Mouse (Mus musculus) layer of hippocampus, adult 8-10 months (tissue): ENCODE results near the gene Psmc5. TPM values are rescaled to one million over a fixed set of nuclear protein-coding genes. Genes with fewer than 3 reads are reported as not detected.
"Not testable (repeated sequence)": the region's sequence is repeated elsewhere in the genome, so short reads cannot be mapped to it uniquely, and the experiment has no call there.

Experiments
- DNase-seq, 2 experiments: peaks; one replicate each; pipeline ENCODE4 v3.0.0; 2022; ENCODE audit warnings: low spot score in 2 of 2
- total RNA-seq, 4 experiments: library from RNA; stranded (reverse); gene quantifications; 2 replicates each; pipeline ENCODE4 v1.2.4; 2022

Gene Psmc5
- total RNA-seq = 100 to 1,000 TPM; 164 to 180 (median 176) TPM

DNA sequence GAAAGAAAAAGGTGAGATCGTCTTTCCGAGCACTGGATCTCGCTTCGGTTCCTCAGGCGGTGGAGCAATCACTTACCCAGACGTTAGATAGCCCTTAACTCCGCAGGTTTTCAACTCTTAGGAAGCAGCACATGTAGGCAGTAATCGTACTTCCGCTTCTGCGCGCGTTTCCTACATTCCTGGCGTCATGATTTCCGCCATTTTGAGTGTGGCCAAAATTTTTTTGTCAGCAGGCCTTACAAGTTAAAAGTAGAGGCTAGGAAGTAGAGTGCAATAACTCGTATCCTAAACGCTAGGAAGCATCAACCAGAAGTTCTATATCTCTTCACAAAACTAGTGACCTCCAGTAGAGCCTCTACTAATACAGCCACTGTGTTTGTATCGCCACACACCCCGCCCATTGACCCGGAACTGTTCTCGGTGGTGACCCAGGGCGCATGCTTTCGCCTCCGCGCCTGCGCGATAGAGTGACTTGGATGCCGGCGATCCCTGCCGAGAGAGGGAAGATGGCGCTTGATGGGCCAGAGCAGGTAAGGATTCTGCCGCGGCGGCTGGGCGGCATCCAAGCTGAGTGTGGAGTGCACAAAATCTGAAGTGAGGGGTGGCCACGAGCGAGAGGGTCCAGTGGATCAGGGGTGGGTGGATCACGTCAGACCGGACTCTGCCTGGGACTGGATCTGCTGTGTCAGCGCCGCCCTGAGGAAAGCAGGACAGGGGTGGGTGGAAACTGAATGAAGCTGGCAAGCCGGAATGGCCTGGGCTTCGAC lies at the start of gene Psmc5, which contains the start of gene Ftsj3:
Gene Psmc5, plus strand, starts transcription at position 470 of the 767 bp plus-strand sequence.
Gene Ftsj3, minus strand, starts transcription at position 395 of the 767 bp plus-strand sequence.
- peak; percentile 95 to 98 for DNase-seq

DNA sequence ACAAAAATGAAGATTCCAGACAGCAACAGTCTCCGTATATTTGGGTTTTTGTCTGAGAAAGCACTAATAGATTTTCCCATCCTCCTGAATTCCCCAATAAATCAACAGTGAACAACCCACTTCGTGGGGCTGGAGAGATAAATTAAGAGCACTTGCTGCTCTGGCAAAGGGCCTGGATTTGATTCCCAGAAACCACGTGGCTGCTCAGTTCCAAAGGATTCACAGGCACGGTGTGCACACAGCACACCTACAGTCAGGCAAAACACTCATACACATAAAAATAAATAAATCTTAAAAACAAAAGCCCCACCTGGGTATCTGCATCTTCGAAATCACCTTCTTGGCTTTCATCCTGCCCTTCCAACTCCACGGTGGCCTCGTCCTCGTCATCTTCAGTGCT lies 43.2 kb upstream of the Psmc5 start:
- no peak for DNase-seq

DNA sequence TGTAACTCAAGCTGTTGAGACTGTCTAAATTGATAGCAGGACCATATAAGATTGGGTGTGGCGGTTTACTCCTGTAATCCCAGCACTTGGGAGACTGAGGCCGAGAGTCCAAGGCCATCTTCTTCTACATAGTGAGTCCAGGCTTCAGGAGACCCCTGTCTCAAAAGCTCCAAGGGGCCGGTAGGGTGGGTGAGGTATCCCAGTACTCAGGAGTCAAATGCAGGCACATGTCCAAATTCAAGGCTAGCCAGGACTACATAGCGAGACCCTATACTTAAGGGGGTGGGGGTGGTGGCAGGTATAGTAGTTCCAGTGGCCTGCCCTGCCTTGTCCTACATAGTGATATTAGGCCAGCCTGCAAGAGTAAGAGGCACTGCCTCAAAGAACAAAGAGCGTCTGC lies 41.1 kb upstream of the Psmc5 start:
- no peak for DNase-seq

DNA sequence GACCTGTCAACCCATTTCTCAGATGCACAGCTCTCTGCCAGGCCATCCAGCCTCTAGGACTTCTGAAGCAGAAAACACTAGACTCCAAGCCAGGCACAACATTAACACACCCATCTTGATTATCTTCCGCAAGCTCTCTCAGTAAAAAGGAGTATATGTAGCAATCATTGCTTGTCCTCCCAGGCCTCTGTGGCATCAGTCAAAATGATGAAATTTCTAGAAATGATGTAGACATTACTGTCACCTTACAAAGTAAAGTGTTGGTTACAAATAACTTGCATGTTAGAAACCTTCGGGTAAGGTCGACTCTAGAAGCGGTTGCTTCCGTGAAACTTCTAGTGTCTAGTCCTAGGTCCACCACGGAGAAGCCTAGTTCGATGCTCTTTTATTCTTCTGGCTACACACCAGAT lies 40.5 kb upstream of the Psmc5 start:
- no peak for DNase-seq

DNA sequence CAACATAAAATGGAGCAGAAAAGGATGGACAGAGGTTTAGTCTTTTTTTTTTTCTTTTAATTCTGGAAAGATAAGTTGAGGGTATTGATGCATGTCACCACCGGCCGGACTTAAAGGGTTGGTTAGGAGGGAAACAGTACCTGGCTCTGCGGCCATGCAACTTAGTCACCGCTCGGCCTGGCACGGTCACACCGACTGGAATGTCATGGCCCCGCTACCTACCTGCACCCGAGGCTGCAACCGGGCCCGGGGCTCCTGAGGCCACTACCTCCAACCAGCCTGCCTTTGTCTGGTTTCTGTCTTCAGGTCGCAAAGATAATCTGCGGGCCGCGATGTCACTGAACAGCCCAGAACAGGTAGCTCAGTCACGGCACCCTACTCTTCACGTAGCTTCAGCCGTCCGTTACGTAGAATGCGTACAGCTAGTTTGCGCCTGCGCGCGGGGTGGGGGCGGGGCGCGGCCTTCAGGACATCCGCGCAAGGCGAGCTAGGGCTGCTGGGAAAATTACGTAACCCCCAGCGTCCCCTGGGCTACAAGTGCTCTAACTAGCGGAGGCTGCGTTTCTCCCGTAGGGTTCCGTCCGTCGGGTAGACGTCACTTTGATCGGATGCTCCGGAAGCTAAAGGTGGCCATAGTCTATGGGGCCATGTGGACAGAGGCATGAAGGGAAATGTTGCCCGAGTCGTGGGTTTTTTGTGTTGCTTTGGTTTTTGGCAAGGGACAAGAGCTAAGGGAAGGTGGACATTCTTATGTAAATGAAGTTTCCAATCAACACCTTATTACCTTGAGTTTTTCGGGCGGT lies 39.8 kb upstream of the Psmc5 start, which contains the start of gene Ccdc47:
Gene Ccdc47, minus strand, starts transcription at position 418 of the 803 bp plus-strand sequence.
- peak; percentile 98 to 99 for DNase-seq

DNA sequence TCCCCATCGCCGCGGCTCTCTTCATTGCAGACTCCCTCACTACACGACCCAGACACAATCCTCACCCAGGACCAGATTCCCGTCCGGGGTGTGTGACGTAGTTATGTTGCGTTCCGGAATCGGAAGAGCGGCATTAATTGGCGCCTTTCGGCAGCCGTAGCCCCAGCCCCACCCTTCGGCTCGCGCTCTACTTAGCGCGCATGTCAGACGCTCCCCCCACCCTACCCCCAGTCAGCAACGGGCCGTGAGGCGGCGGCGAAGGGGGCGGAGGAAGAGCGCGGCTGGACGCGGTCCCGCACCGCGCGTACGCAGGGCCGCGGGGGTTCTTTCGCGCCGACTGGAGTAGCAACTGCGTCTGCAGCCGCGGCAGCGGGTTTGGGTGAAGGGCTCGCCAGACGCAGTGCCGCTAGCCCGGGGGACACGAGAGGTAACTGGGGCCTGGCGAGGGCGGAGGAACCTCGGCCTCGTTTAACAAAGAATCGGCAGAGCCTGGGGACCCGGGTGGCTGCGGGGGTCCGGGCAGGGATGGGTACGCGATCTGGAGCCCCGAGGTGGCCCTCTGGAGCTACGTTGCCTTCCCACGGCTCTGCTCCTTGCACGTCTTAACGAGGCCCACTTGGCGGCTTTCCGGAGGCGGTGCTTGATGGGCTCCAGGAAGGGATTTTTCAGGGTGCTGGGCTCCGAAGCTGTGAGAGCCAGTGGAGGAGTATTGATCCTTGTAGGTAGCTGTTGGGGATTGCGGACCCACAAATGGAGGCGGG lies 39.0 kb upstream of the Psmc5 start, which contains the start of gene Ddx42:
Gene Ddx42, plus strand, starts transcription at position 197 of the 761 bp plus-strand sequence.
- DNase-seq = peak; percentile 92

DNA sequence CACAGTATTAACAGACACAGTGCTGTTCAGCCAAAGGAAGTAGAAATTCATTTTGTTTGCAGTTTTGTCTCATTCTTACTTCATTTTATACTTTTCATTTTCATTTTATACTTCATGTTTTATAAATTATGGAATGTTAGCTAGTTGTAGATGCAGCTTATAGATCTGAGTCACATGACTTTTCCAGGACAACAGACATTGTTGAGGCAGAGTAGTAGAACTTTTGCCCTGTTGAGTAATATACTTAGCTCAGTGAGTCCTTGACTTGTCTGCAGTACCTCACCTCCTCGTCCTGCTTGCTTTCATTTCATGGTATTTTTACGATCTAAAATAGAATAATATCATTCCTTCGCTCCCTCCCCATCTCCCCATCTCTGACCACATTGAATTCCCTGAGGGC lies 35.4 kb upstream of the Psmc5 start:
- no peak for DNase-seq

DNA sequence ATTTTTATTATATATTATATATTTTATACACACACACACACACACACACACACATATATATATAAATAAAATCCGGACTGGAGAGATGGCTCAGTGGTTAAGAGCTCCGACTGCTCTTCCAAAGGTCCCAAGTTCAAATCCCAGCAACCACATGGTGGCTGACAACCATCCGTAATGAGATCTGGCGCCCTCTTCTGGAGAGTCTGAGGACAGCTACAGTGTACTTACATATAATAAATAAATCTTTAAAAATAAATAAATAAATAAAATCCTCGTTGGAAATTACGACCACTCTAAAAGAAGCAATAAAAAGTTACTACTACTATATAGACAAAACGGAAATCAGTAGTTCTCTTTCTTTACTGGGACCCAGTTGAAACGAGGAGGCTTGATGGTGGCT lies 22.0 kb upstream of the Psmc5 start:
- DNase-seq = not testable (repeated sequence)

DNA sequence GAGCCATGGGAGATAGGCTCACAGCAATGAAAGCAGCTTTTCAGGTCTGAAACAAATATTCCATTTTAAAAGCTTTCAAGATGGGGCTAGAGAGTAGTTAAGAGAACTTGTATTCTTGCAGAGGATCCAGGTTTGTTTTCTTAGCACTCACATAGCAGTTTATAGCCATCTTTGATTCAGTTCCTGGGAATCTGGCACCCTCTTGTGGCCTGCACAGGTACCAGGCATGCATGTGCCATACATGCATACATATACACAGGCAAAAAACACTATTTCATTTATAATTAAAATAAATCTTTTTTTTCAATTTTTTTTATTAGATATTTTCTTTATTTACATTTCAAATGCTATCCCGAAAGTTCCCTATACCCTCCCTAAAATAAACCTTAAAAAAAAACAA lies 9.1 kb upstream of the Psmc5 start:
- DNase-seq = no peak

DNA sequence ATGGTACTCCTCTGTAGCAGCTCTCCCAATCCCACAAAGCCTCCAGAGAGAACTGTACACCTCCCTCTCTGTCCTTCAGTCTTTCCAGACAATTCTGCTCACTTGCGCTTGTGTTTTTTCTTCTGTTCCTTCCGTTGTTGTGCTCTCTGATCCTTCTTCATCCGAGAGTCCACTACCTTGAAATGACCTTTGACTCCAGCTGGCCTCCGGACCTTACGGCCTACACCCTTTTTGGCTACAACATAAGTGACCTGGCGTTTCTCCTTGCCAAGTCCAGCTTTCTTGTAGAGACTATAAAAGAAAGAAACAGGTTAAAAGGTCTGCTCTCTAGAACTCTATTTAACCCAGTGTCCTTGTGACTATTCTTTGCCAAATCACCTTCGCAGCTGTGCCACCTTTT lies 6.6 kb upstream of the Psmc5 start:
- no peak for DNase-seq

DNA sequence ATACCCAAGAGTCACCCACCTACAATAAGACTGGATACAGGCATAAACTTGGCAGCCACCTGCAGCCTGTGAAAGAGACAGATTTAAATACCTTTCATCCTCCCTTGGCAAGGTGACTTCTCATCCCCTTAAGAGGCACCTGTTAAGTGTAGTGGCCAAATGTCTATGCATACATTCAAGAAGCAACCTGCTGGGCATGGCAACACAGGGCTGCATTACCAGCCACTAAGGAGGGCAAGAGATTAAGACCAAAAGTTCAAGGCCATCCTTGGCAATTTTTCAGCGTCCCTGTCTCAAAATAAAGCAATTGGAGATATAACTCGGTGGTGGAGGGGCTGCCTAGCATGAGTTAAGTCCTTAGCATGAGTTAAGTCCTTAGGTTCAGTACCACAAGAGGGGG lies 1.2 kb upstream of the Psmc5 start:
- DNase-seq = no peak

DNA sequence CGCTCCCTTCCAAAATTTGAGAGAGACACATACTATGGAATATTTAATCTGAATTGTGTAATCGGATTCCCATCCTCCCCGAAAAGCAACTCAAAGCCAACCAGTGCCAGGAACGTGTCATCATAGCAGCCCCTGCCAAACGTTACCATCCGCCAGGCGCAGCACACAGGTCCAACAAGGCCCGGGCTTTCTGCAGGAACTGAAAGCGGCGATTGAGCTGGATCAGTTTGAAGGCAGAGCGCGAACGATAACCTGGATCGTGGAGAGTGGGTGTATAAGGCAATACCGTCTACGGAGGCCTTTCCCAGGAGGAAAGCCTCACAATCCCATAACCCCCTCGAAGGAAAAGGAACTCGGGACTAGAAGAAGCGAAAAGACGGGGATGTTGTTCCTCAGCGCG lies 780 bp upstream of the Psmc5 start:
- no peak for DNase-seq

DNA sequence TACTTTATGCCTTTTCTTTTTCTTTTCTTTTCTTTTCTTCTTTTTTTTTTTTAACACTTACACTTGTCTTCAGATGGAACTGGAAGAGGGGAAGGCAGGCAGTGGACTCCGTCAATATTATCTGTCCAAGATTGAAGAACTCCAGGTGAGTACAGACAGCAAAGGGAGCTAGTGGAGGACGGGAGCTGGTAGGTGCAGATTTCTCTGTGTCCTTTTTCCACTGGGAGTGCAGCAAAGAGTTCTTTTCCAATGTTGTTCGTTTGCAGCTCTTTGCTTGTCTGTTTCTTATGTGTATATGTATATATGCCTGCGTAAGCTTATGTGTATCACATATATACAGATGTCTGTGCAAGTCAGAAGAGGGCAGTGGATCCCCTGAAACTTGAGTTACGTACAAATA lies 821 bp downstream of the Psmc5 start:
- DNase-seq = no peak

DNA sequence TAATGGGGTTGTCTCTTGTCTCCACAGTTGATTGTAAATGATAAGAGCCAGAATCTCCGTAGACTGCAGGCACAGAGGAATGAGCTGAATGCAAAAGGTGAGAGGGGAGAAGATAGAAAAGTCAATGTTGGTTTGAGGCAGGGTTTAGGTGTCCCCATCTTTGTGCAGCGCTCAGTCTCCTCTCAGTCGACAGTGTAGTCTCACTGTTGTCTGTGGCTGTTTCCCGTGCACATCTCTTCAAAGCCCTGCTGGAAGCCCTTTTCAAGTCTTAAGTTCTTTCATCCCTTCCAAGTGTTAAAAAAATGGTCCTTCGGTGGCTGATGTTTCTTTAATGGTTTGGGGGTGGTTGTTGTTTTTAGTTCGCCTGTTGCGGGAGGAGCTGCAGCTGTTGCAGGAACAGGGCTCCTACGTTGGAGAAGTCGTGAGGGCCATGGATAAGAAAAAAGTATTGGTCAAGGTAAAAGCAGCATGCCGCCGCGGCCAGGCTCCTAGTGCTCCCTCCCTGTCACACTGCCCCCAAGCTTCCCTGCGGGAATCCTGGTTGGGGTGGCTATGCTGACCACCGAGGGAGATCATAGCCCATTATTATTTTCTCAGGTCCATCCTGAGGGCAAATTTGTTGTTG lies 5.0 kb downstream of the Psmc5 start:
- no peak for DNase-seq

DNA sequence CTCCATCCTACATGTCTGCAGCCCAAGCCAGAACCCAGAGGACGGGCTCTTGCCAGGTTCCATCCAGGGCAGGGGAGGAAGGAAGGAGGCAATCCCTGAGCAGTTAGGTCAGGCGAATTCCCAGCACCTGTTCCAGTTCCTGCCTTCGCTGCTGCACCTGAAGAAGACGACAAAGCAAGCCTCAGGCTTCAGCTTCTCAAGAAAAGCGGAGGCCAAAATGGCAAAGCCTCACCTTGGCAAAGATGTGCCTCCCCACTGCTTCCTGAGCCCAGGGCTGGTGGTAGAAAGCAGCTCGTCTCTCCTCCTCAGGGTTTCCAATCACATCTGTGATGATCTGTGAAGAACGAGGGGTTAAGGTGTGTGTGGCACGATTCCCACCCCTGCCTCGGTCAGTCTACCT lies 8.0 kb downstream of the Psmc5 start:
- no peak for DNase-seq

DNA sequence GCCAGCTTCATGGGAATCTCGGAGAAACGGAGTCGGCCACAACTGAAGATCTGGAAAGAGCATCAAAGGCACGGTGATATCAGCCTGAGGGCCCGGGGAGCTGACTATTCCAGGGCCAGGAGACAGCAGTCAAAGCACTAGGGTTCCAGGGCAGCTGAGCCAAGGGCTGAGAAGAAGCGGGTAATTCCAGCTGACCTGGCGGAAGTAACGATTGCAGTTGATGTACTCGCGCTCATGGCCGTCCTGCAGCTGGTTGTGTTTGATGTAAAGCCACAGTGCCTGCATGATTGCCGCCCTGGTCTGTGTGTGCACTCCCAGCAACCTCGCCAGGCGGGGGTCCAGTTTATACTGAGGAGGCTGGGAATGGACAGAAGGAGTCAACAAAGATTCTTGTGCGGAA lies 9.0 kb downstream of the Psmc5 start:
- no peak for DNase-seq

DNA sequence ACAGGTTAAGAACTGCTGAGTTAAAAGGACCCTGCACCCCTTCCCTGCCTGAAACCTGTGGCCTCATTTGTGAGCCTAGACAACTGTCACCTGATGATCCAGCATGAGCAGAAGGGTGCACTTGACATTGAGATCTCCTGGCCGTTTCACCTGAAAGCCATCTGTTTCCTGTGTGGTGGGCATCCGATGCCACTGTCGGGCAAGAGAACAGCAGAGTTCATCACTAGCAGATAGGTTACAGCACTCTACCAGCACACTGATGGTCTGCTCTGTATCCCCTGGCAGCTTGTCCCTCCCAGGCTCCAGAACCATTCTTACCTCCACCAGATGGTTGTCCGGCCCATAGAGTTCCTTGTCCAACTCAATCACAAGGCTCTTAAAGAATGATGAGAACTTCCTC lies 9.6 kb downstream of the Psmc5 start:
- DNase-seq = no peak

DNA sequence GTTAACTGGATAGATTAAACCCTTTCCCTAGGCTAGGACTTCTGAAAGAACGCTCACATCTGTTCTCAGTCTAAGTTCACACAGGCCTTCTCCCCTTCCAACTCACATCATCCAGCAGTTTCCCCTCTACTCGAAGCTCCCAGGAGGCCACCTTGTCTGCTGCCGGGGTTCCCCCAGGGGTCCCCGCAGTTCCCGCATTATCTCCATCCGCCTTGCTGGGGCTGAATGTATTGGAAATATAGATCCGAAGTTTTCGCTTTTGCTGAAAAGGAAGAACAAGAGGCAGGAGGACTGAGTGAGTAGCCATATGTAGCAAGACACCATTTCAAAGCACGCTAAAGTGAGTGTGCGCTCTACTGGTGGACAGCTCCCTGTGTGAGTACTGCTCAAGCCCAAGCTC lies 10.5 kb downstream of the Psmc5 start:
- DNase-seq = no peak

DNA sequence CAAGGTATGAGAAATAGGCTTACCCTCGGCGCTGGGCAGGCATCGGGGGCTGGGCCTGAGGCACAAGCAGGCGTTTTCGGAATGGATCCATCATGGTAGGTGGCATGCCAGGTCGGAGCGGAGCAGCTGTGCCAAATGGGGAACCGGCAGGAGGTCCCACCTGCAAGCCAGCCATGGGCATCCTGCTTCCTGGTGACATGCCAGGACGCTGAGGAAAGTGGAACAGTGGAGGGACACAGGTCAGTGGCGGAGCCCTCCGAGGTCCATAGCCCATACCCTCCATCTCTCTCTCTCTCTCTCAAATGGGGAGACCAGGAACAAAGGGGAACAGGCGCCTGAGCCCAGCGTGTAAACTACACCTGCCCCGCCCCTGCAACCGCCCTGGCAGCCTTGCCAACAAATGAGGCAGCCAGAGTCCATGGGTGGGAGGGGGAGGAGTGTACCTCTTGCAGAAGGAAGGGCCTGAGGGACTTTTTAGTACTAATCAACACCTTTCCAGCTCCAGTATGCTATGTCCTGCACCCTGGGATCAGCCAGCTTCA lies 11.4 kb downstream of the Psmc5 start:
- no peak for DNase-seq

DNA sequence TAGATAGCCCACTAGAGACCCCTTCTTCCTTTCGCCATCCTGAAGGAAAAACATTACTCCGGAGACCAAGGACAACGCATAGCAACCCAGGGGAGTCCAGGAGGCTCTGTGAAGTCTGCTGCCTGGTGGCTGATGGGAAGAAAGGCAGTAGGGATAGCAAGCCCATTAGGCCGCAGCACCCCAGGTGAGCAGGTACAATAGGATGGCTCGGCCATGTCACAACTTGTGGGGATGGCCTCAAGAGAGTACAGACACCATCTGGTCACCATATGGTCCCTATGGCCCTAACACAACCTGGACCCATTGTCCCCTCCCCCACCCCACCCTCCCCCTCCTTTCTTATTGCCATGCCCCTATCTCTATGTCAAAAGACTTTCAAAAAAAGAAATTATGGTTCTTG lies 11.9 kb downstream of the Psmc5 start:
- DNase-seq = no peak
